Mouse (Mus musculus) lung, embryonic 16.5 days (tissue): ENCODE data around the gene Phf5a. TPM values are rescaled to one million over a fixed set of nuclear protein-coding genes. Genes with fewer than 3 reads are reported as not detected.

Source experiments
- ATAC-seq: fragments of 200-750 bp; cut with Nextera tagmentation; 2 replicates; pipeline ENCODE4 v1.8.0; 2017; ENCODE audit warnings: low read depth, mild to moderate bottlenecking, moderate library complexity
- H3K27ac ChIP-seq: fragments of 300-500 bp; sonication (generic); 2 replicates; pipeline ENCODE4 v1.5.1; 2014; ENCODE audit warnings: mild to moderate bottlenecking, control low read depth, low read length
- H3K27me3 ChIP-seq: fragments of 300-500 bp; sonication (generic); 2 replicates; pipeline ENCODE4 v1.6.1; 2014; ENCODE audit warnings: low read depth, low read length, mixed read lengths; ENCODE audit not compliant: control insufficient read depth, insufficient read depth
- H3K36me3 ChIP-seq: fragments of 300-500 bp; sonication (generic); 2 replicates; pipeline ENCODE4 v1.6.1; 2014; ENCODE audit warnings: low read length; ENCODE audit not compliant: control insufficient read depth, insufficient read depth
- H3K4me1 ChIP-seq: fragments of 300-500 bp; sonication (generic); replicated peaks from 2 replicates; pipeline ENCODE4 v1.6.1; 2014; ENCODE audit warnings: low read length, mixed read lengths; ENCODE audit not compliant: control insufficient read depth, insufficient read depth
- H3K4me2 ChIP-seq: fragments of 300-500 bp; sonication (generic); 2 replicates; pipeline ENCODE4 v1.6.1; 2014; ENCODE audit warnings: low read depth, low read length, control low read depth
- H3K4me3 ChIP-seq: fragments of 300-500 bp; sonication (generic); 2 replicates; pipeline ENCODE4 v1.5.1; 2014; ENCODE audit warnings: mild to moderate bottlenecking, low read length, control low read depth
- H3K9ac ChIP-seq: fragments of 300-500 bp; sonication (generic); 2 replicates; pipeline ENCODE4 v1.6.1; 2014; ENCODE audit warnings: low read length, control low read depth
- H3K9me3 ChIP-seq: fragments of 300-500 bp; sonication (generic); 2 replicates; pipeline ENCODE4 v1.6.1; 2016; ENCODE audit warnings: low read length; ENCODE audit not compliant: control insufficient read depth
- WGBS: fragments of 180-500 bp; shearing (Covaris S2); extraction: QIAGEN DNeasy Blood & Tissue Kit; methylation state at CpG from one replicate; pipeline ENCODE4 v1.1.7; 2014; 5-methylcytosine and 5-hydroxymethylcytosine counted together
- polyA plus RNA-seq: library from polyadenylated mRNA; unstranded; fragments of >200 nt; fragmentation: Nextera tagmentation; extraction: Ambion mirVana; gene quantifications from 2 replicates; pipeline ENCODE4 v1.2.1, GENCODE M21; 2015

The Phf5a gene
- polyA plus RNA-seq, 1 experiment from 2014 or later, result 146 TPM

DNA sequence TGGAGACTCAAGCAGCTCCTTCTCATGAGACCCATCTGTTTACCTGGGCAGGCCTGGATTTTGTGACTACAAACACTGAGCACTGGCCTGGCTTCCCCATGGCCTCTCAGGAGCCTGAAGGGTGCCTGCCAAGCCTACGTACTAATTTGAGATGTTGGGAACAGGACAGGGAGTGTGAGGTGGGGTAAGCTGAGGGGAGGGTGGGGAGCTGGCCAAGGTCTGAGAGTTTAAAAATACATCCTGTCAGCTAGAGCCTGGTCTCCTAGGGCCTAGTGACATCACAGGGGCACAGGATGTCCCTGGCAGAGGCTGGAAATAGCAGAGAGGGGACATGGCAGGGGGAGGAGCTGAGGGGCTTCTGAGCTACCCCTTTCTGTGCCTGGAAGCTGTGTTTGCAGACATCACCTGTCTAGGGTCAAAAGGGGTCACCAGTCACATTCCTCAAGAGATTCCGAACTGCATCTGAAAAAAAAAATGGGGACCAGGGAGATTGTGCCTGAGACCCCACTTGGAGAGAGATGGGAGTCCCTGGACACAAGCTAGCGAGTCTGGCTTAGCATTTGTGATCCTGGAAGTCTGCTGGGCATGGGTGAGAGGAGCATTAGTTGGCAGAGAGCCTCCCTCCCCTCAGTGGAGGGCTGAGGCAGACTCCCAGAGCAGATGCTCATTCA lies 37.4 kb downstream of the Phf5a start:
- no peak overlapping the region for H3K4me3 ChIP-seq
- H3K9me3 ChIP-seq, result no peaks in the 10 kb centered on the region
- no peak overlapping the region for H3K27ac ChIP-seq
- H3K4me1 ChIP-seq, result peaks cover 33% of the 10 kb centered on the region
- no peak overlapping the region for H3K9ac ChIP-seq
- WGBS, result 45% methylated on average over 3 of the region's 3 CpGs
- H3K36me3 ChIP-seq, result no peaks in the 10 kb centered on the region
- no peak overlapping the region for H3K4me2 ChIP-seq
- ATAC-seq, result no peak
- no peaks in the 10 kb centered on the region for H3K27me3 ChIP-seq

DNA sequence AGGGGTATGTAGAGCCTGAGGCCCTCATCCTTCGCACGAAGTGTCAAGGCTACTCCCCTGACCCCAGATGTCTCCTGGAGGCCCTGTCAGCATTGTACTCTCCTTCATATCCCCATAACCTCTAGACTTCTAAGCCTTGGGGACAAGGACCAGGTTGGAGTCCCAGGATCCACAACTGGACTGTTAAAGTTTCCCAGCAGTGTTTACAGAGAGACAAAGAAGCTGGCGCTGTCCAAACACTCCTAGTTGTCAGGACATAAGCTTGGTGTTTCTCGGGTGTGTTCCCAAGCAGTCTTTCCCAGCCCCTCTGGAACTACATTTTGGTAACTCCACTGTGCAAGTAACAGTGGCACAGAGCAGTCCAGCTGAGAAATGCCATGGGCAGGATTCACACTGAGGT lies 38.2 kb downstream of the Phf5a start:
- Histone ChIP-seq H3K9ac (no peak overlapping the region), H3K4me3 (no peak overlapping the region), H3K4me1 (peaks cover 28% of the 10 kb centered on the region), H3K27me3 (no peaks in the 10 kb centered on the region), H3K36me3 (no peaks in the 10 kb centered on the region), H3K9me3 (no peaks in the 10 kb centered on the region), H3K27ac (no peak overlapping the region), H3K4me2 (no peak overlapping the region)
- WGBS, result 61% methylated on average over 4 of the region's 4 CpGs
- ATAC-seq, result no peak

- 46% methylated on average over 3 of the region's 3 CpGs for WGBS
- peaks cover 24% of the 10 kb centered on the region for H3K4me1 ChIP-seq
- no peaks in the 10 kb centered on the region for H3K27me3 ChIP-seq
- H3K9ac ChIP-seq, result no peak overlapping the region
- no peak overlapping the region for H3K4me2 ChIP-seq
- no peaks in the 10 kb centered on the region for H3K9me3 ChIP-seq
- H3K27ac ChIP-seq, result no peak overlapping the region
- no peak for ATAC-seq
- H3K36me3 ChIP-seq, result no peaks in the 10 kb centered on the region; the same call in 1 of the 2 replicates
- no peak overlapping the region for H3K4me3 ChIP-seq
These were observed 39.5 kb downstream of the Phf5a start for GRCm38 (mm10) chr15:81832219-81832618.

GRCm38 (mm10) chr15:81831136-81831825 lies 40.4 kb downstream of the Phf5a start:
- H3K27me3 ChIP-seq, result no peaks in the 10 kb centered on the region
- H3K9me3 ChIP-seq, result no peaks in the 10 kb centered on the region
- H3K27ac ChIP-seq, result peak overlapping the region; percentile 42; the same call in 1 of the 2 replicates
- no peaks in the 10 kb centered on the region; the same call in 1 of the 2 replicates for H3K36me3 ChIP-seq
- H3K9ac ChIP-seq, result peak overlapping the region; percentile 24
- WGBS, result 12% methylated on average over 24 of the region's 24 CpGs
- ATAC-seq, result peak; percentile 92
- H3K4me1 ChIP-seq, result peaks cover 15% of the 10 kb centered on the region
- H3K4me3 ChIP-seq, result no peak overlapping the region
- peak overlapping the region; percentile 34 for H3K4me2 ChIP-seq

- H3K4me1 ChIP-seq, result peaks cover 8% of the 10 kb centered on the region
- WGBS, result 85% methylated on average over 4 of the region's 4 CpGs
- no peak for ATAC-seq
These were observed 41.2 kb downstream of the Phf5a start for GRCm38 (mm10) chr15:81830530-81830929.

DNA sequence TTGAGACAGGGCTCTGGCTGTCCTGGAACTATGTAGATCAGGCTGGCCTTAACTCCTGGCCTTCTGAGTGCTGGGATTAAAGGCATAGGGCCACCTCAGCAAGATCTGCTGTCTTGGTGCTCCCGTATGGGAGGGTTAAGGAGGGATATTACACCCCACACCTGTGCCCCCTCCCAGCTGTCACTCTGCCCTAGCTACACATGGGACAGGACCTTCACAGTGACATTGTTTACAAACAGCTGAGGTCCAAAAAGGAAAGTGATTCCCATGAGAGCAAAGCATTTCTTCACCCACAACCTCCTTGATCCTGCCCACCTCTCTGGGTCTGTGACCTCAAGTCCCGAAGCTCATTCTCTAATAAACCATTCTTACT lies 42.5 kb downstream of the Phf5a start:
- peaks cover 8% of the 10 kb centered on the region for H3K4me1 ChIP-seq
- ATAC-seq, result no peak
- no peak overlapping the region for H3K4me2 ChIP-seq
- no peak overlapping the region for H3K4me3 ChIP-seq
- H3K9me3 ChIP-seq, result no peaks in the 10 kb centered on the region
- H3K9ac ChIP-seq, result no peak overlapping the region
- no peaks in the 10 kb centered on the region for H3K27me3 ChIP-seq
- H3K36me3 ChIP-seq, result peaks cover 10% of the 10 kb centered on the region
- H3K27ac ChIP-seq, result no peak overlapping the region
- 45% methylated on average over 2 of the region's 2 CpGs for WGBS

More at GRCm38 (mm10) chr15:81830530-81830929, 41.2 kb downstream of the Phf5a start:
- Histone ChIP-seq H3K9me3 (no peaks in the 10 kb centered on the region), H3K4me2 (no peak overlapping the region), H3K27ac (no peak overlapping the region), H3K9ac (no peak overlapping the region), H3K4me3 (no peak overlapping the region), H3K27me3 (no peaks in the 10 kb centered on the region), H3K36me3 (peaks cover 6% of the 10 kb centered on the region; the same call in 1 of the 2 replicates)

DNA sequence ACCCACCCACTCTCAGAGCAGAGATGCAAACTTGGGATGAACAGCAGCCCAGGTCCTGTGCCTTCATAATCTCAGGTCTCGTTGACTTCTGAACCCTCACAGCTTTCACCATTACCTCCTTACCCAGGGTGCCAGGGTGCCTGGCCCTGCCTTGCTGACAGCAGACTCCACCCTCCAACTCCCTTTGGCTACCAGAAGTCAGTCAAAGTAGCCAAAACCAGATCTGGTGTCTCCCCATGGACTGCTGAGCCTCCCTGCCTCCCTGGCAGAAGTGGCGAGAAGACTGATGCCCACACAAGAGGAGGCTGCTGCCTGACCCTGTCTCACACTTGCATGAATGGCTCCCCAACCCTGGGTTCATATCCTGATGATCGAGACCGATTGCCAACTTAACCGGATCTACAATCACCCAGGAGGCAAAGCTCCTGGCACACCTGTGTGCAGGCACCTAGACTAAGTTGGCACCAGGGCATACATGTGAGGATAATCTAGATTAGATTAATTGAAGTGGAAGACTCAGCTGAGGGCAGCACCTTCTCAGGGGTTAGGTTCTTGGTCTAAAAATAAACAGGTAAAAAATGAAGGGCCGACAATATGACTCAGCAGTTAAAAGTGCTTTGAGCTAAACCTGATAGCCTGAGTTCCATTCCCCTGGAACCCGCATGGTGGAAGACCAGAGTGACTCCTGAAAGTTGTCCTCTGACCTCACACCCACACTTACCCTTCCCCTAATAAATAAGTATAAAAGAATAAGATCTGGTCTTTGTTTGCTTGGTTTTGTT lies 43.1 kb downstream of the Phf5a start:
- 83% methylated on average over 7 of the region's 7 CpGs for WGBS
- H3K4me1 ChIP-seq, result peaks cover 5% of the 10 kb centered on the region
- no peak overlapping the region for H3K4me3 ChIP-seq
- H3K9me3 ChIP-seq, result no peaks in the 10 kb centered on the region
- H3K9ac ChIP-seq, result no peak overlapping the region
- no peak overlapping the region for H3K27ac ChIP-seq
- no peak overlapping the region for H3K4me2 ChIP-seq
- ATAC-seq, result no peak
- H3K27me3 ChIP-seq, result no peaks in the 10 kb centered on the region
- H3K36me3 ChIP-seq, result peaks cover 15% of the 10 kb centered on the region

DNA sequence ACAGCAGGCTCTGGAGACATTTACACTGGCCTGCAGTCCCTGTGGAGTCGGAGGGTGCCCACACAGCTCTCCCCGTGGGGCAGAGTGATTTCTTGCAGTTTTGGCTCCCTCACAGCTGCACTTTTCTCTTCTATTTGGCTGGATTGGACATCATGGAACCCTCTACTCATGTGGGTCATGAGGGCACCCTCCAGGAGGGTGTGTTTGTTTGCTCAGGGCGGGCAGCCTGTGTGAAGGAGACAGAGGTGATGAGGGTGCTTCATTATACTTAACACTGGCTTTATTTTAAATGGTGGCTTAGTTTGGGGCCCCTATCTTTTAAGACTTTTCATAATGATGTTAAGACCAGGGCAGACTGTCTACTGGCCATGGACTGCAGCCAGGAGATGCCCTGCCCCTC lies 46.9 kb downstream of the Phf5a start:
- Histone ChIP-seq H3K27ac (no peak overlapping the region), H3K4me3 (no peak overlapping the region), H3K9me3 (no peaks in the 10 kb centered on the region), H3K9ac (no peak overlapping the region), H3K4me1 (no peaks in the 10 kb centered on the region), H3K4me2 (no peak overlapping the region), H3K27me3 (no peaks in the 10 kb centered on the region), H3K36me3 (peaks cover 30% of the 10 kb centered on the region)
- WGBS, result 50% methylated on average over 3 of the region's 3 CpGs
- no peak for ATAC-seq

DNA sequence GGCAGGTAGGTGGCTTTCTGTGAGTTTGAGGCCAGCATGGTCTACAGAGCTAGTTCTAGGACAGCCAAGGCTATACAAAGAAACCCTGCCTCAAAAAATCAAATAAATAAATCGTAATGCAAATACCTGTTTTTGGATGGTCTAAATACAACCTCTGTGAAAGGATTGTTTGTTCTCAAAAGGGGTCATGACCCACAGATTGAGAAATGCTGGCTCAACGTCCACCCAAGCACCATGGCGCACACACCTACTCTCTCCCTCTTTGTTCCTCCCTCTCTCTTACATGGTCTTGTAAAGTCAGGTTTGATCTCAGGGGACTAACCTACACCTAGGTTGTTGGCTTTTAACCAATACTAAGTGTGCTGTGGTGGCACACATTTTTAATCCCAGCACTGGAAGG lies 49.1 kb downstream of the Phf5a start:
- H3K4me3 ChIP-seq, result no peak overlapping the region
- no peaks in the 10 kb centered on the region for H3K27me3 ChIP-seq
- ATAC-seq, result no peak
- no peak overlapping the region for H3K9ac ChIP-seq
- no peak overlapping the region for H3K27ac ChIP-seq
- WGBS, result 75% methylated on average over 3 of the region's 3 CpGs
- peaks cover 37% of the 10 kb centered on the region for H3K36me3 ChIP-seq
- no peaks in the 10 kb centered on the region for H3K4me1 ChIP-seq
- H3K9me3 ChIP-seq, result no peaks in the 10 kb centered on the region
- H3K4me2 ChIP-seq, result no peak overlapping the region
